8 mouse cellular contexts compared by ENCODE assay signal in the genomic region with DNA sequence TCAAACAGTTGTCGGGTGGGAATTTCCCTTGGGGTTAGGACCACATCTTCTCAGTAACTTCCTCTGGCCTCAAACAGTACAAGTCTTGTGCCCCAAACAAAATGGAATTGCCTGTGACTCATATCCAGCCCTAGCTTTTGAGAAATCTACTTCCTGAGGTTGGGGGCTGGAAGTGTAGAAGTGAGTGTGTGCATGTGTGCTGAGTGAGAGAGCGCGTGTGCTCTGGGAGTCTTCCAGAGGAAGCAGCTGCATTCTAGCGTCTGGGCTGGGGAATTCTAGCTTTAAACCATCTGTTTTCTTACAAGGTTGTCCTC. TPM values are rescaled to one million over a fixed set of nuclear protein-coding genes. Genes with fewer than 3 reads are reported as not detected.
DNase-seq lines count a peak whose midpoint lies in the region; ATAC-seq and TF ChIP-seq lines count a peak whose summit lies in the region.
"Had no signal": no experiment of that assay in that cellular context is flagged by ENCODE, and none has a peak within 500 bp of the region (broad histone marks: within the 10 kb centered on the region; RNA-seq: fewer than 3 reads in every experiment).

No protein-coding gene starts in this region.

- no peak overlapping the region for H3K4me3 ChIP-seq in lung, postnatal 0 days (ENCODE audit: low read depth, low read length)
- H3K4me3 ChIP-seq in neural tube, embryonic 15.5 days (replicated peaks), result no peak overlapping the region
- H3K4me3 ChIP-seq: embryonic facial prominence, embryonic 12.5 days had no signal

- no peaks in the 10 kb centered on the region; the same call in 1 of the 2 replicates for H3K4me1 ChIP-seq in lung, postnatal 0 days (ENCODE audit: insufficient read depth, low read depth, low read length)
- no peaks in the 10 kb centered on the region for H3K4me1 ChIP-seq in neural tube, embryonic 15.5 days
- H3K4me1 ChIP-seq: embryonic facial prominence, embryonic 12.5 days had no signal

- peak; percentile 40 for DNase-seq in A20 (ENCODE audit: low read depth, low spot score)
- DNase-seq in CD4-positive, CD25-positive, alpha-beta regulatory T cell, adult 2 months (ENCODE audit: low read depth, low spot score), result peak; percentile 79
- peak; percentile 28 for DNase-seq in heart, postnatal 25 days (ENCODE audit: low spot score)
- DNase-seq in lung, postnatal 0 days (ENCODE audit: low spot score), result peak; percentile 64
- peak; percentile 28 for DNase-seq in thymus, postnatal 25 days
- no peak for DNase-seq in spleen, postnatal 4 days (ENCODE audit: low spot score in 2 of 2)

- H3K9me3 ChIP-seq in lung, postnatal 0 days (ENCODE audit: low read length), result no peaks in the 10 kb centered on the region
- H3K9me3 ChIP-seq in neural tube, embryonic 15.5 days (replicated peaks), result no peaks in the 10 kb centered on the region
- H3K9me3 ChIP-seq: embryonic facial prominence, embryonic 12.5 days had no signal

- no peaks in the 10 kb centered on the region for H3K27me3 ChIP-seq in lung, postnatal 0 days (replicated peaks; ENCODE audit: insufficient read depth, low read length)
- no peaks in the 10 kb centered on the region for H3K27me3 ChIP-seq in neural tube, embryonic 15.5 days (replicated peaks)
- H3K27me3 ChIP-seq: embryonic facial prominence, embryonic 12.5 days had no signal

- no peak overlapping the region for H3K9ac ChIP-seq in lung, postnatal 0 days (replicated peaks; ENCODE audit: low read depth)
- H3K9ac ChIP-seq in neural tube, embryonic 15.5 days (replicated peaks), result no peak overlapping the region
- H3K9ac ChIP-seq: embryonic facial prominence, embryonic 12.5 days had no signal

- 40% methylated on average over 4 of the region's 4 CpGs for WGBS in lung, postnatal 0 days
- 82% methylated on average over 4 of the region's 4 CpGs for WGBS in neural tube, embryonic 15.5 days

- H3K36me3 ChIP-seq in lung, postnatal 0 days (ENCODE audit: insufficient read depth, low read length), result no peaks in the 10 kb centered on the region
- no peaks in the 10 kb centered on the region for H3K36me3 ChIP-seq in neural tube, embryonic 15.5 days
- H3K36me3 ChIP-seq: embryonic facial prominence, embryonic 12.5 days had no signal

- no peak overlapping the region for H3K4me2 ChIP-seq in lung, postnatal 0 days (replicated peaks; ENCODE audit: low read depth, low read length)
- no peak overlapping the region for H3K4me2 ChIP-seq in neural tube, embryonic 15.5 days
- H3K4me2 ChIP-seq: embryonic facial prominence, embryonic 12.5 days had no signal

- H3K27ac ChIP-seq in lung, postnatal 0 days (ENCODE audit: low read length), result no peak overlapping the region
- no peak overlapping the region for H3K27ac ChIP-seq in neural tube, embryonic 15.5 days (replicated peaks)
- H3K27ac ChIP-seq: embryonic facial prominence, embryonic 12.5 days had no signal

- TF ChIP-seq EP300 in lung, postnatal 0 days (IDR thresholded peaks at IDR 0.05), result no peak

- TF ChIP-seq CTCF in lung, postnatal 0 days (IDR thresholded peaks at IDR 0.05), result no peak

- intact Hi-C loops in heart, postnatal 25 days (cut with DNase I), result loop anchor here (5.0 kb wide), 1 partner anchor 106 kb away; no protein-coding TSS in a partner anchor

- ATAC-seq in lung, postnatal 0 days, result peak; percentile 68
- ATAC-seq in neural tube, embryonic 15.5 days (ENCODE audit: low FRiP score), result no peak

RNA-seq across cellular contexts. Expression of gene Kcnip1, which starts 17.9 kb away (rescaled TPM):
- not detected for total RNA-seq in heart, postnatal 25 days (2021)
- 0.18 and 0.27 TPM in 2 replicates for polyA plus RNA-seq in lung, postnatal 0 days (2015; fragmentation: Nextera tagmentation; extraction: Ambion mirVana)
- 129 and 147 TPM in 2 replicates for polyA plus RNA-seq in neural tube, embryonic 15.5 days (2015; fragmentation: Nextera tagmentation; extraction: Ambion mirVana)

RNA-seq across cellular contexts. Expression of gene Lcp2, which starts 35.9 kb away (rescaled TPM):
- 1 to 10 TPM; 2.6 to 2.7 TPM for total RNA-seq in heart, postnatal 25 days (2021)
- 4.5 and 4.9 TPM in 2 replicates for polyA plus RNA-seq in lung, postnatal 0 days (2015; fragmentation: Nextera tagmentation; extraction: Ambion mirVana)
- 2.0 and 7.3 TPM in 2 replicates for polyA plus RNA-seq in neural tube, embryonic 15.5 days (2015; fragmentation: Nextera tagmentation; extraction: Ambion mirVana)

RNA-seq across cellular contexts. Expression of gene Kcnmb1, which starts 48.0 kb away (rescaled TPM):
- total RNA-seq in heart, postnatal 25 days (2021), result 1 to 10 TPM in 1 of 2 experiments, under 1 TPM in 1; 0.70 to 1.1 TPM
- polyA plus RNA-seq in lung, postnatal 0 days (2015; fragmentation: Nextera tagmentation; extraction: Ambion mirVana), result 0.66 and 0.74 TPM in 2 replicates
- 0.36 and 0.45 TPM in 2 replicates for polyA plus RNA-seq in neural tube, embryonic 15.5 days (2015; fragmentation: Nextera tagmentation; extraction: Ambion mirVana)

Comparison
In these comparisons a context has a peak if more than half of its experiments do, and no peak if none do; other contexts are left out.
1. DNase-seq: peak in A20 (single experiment), CD4-positive, CD25-positive, alpha-beta regulatory T cell, adult 2 months (single experiment), heart, postnatal 25 days (single experiment), lung, postnatal 0 days (single experiment) and thymus, postnatal 25 days (single experiment); none in spleen, postnatal 4 days (0 of 2).
2. RNA of gene Kcnip1, which starts 17.9 kb away (polyA plus RNA-seq): 129 to 147 TPM in neural tube, embryonic 15.5 days; 0.18 to 0.27 TPM in lung, postnatal 0 days; every median in the first group is over 100 times any median in the second.